Mouse (Mus musculus): ENCODE data around the gene Unc13a. TPM values are rescaled to one million over a fixed set of nuclear protein-coding genes. Genes with fewer than 3 reads are reported as not detected.
"Not testable (repeated sequence)": the region's sequence is repeated elsewhere in the genome, so short reads cannot be mapped to it uniquely, and the experiment has no call there.

Unc13a gene
- total RNA-seq (2021), result 100 to 1,000 TPM; 204 to 221 TPM

GRCm38 (mm10) chr8:71671549-71671965, at the start of gene Unc13a:
Gene Unc13a (minus strand): TSS chr8:71671757.
- peak; percentile 94 for DNase-seq
- intact Hi-C loops (cut with DNase I), result no loop called here

GRCm38 (mm10) chr8:71719928-71720457, 48.4 kb upstream of the Unc13a start:
- intact Hi-C loops (cut with DNase I), result no loop called here
- peak; percentile 75 for DNase-seq

- DNase-seq, result peak; percentile 92
- intact Hi-C loops (cut with DNase I), result no loop called here
These were observed 47.7 kb upstream of the Unc13a start for GRCm38 (mm10) chr8:71719218-71719617.

GRCm38 (mm10) chr8:71718252-71718651, 46.7 kb upstream of the Unc13a start:
- no peak for DNase-seq
- intact Hi-C loops (cut with DNase I), result no loop called here

- DNase-seq, result no peak
- intact Hi-C loops (cut with DNase I), result no loop called here
These were observed 45.5 kb upstream of the Unc13a start for GRCm38 (mm10) chr8:71717096-71717495.

- DNase-seq, result no peak
- intact Hi-C loops (cut with DNase I), result no loop called here
These were observed 45.0 kb upstream of the Unc13a start for GRCm38 (mm10) chr8:71716561-71717053.

- DNase-seq, result no peak
- intact Hi-C loops (cut with DNase I), result no loop called here
These were observed 44.0 kb upstream of the Unc13a start for GRCm38 (mm10) chr8:71715531-71715930.

GRCm38 (mm10) chr8:71711574-71711973, 40.0 kb upstream of the Unc13a start:
- intact Hi-C loops (cut with DNase I), result no loop called here
- no peak for DNase-seq

- peak; percentile 91 for DNase-seq
- intact Hi-C loops (cut with DNase I), result no loop called here
These were observed 38.4 kb upstream of the Unc13a start for GRCm38 (mm10) chr8:71709800-71710446.

- no peak for DNase-seq
- intact Hi-C loops (cut with DNase I), result no loop called here
These were observed 37.7 kb upstream of the Unc13a start for GRCm38 (mm10) chr8:71709134-71709799.

GRCm38 (mm10) chr8:71707874-71708273, 36.3 kb upstream of the Unc13a start:
- peak; percentile 61 for DNase-seq

GRCm38 (mm10) chr8:71703400-71703799, 31.8 kb upstream of the Unc13a start:
- DNase-seq; intact Hi-C loops (cut with DNase I): not testable (repeated sequence)

More at GRCm38 (mm10) chr8:71707874-71708273, 36.3 kb upstream of the Unc13a start:
- intact Hi-C loops (cut with DNase I), result no loop called here

GRCm38 (mm10) chr8:71702923-71703322, 31.4 kb upstream of the Unc13a start:
- intact Hi-C loops (cut with DNase I), result no loop called here
- no peak for DNase-seq

- intact Hi-C loops (cut with DNase I), result no loop called here
- no peak for DNase-seq
These were observed 30.5 kb upstream of the Unc13a start for GRCm38 (mm10) chr8:71702087-71702432.

- intact Hi-C loops (cut with DNase I), result no loop called here
These were observed 30.0 kb upstream of the Unc13a start, which contains the start of gene B3gnt3 for GRCm38 (mm10) chr8:71701414-71702086. Gene B3gnt3 (minus strand): TSS chr8:71701789.

GRCm38 (mm10) chr8:71700493-71701269, 29.1 kb upstream of the Unc13a start:
- intact Hi-C loops (cut with DNase I), result no loop called here
- no peak for DNase-seq

More at GRCm38 (mm10) chr8:71701414-71702086, 30.0 kb upstream of the Unc13a start, which contains the start of gene B3gnt3:
- no peak for DNase-seq

- intact Hi-C loops (cut with DNase I); DNase-seq: not testable (repeated sequence)
These were observed 23.9 kb upstream of the Unc13a start for GRCm38 (mm10) chr8:71695456-71695855.

GRCm38 (mm10) chr8:71693166-71694041, 21.8 kb upstream of the Unc13a start:
- DNase-seq, result no peak
- intact Hi-C loops (cut with DNase I), result no loop called here

GRCm38 (mm10) chr8:71692509-71692908, 21.0 kb upstream of the Unc13a start:
- intact Hi-C loops (cut with DNase I), result no loop called here
- no peak for DNase-seq

Data from left cerebral cortex, postnatal 4 days (tissue).